Mouse (Mus musculus): Measurements from ENCODE around the gene Zswim1. TPM values are rescaled to one million over a fixed set of nuclear protein-coding genes. Genes with fewer than 3 reads are reported as not detected.
A peak's percentile ranks its signal among the peaks of the same experiment; 100 is the strongest.

Gene Zswim1
- polyA plus RNA-seq, 2 experiments = 2.0 to 4.6 TPM

DNA sequence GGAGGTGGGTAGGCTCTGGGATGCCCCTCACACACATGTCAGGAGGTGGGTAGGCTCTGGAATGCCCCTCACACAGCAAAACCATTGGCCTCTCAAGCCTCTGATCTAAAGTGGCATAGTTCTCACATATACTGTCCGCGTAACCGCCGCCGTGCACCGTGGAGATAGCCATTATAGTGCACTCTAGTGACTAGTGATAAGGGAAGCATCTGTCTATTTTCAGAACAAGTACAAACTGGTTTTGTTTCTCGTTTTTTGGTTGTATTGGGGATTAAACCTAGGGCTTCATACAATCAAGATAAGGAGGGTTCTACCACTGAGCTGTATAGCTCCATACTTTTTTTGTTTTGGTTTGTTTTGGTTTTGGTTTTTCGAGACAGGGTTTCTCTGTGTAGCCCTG, 6.7 kb upstream of the Zswim1 start:
- ATAC-seq (ENCODE audit: insufficient read depth) = peak; percentile 79
- WGBS (ENCODE audit: insufficient replicate concordance) = 46% methylated on average over 8 of the region's 8 CpGs
- TF ChIP-seq CTCF (IDR thresholded peaks at IDR 0.05; ENCODE audit: low read depth) = no peak
- TF ChIP-seq EP300 (IDR thresholded peaks at IDR 0.05; ENCODE audit: low read depth) = peak; percentile 73

DNA sequence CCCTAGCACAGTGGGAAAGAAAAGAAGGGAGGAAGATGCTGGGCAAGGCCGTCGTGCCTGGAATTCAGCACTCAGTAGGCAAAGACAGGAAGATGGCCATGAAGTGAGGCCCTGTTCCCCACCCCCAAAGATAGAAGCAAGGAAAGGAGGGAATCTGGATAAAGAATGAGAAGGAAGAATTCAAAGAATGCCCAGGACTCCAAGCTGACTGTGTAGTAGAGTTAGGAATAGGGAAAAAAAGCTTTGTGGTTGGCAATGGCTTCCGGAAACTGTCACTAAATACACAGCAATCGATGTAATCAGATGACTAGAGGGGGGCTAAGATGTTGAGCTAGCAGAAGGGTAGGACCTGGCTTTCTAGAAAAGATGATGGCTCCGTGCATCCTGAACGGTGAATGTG, 5.3 kb upstream of the Zswim1 start:
- Histone ChIP-seq H3K4me1 (replicated peaks; ENCODE audit: control insufficient read depth in 2 of 2, insufficient read depth in 2 of 2, low read length in 1 of 2) (peaks cover 13 to 17% of the 10 kb centered on the region in 2 experiments), H3K9ac (replicated peaks) (no peak overlapping the region), H3K4me2 (ENCODE audit: low read depth) (no peak overlapping the region), H3K9me3 (ENCODE audit: control insufficient read depth, low read length) (no peaks in the 10 kb centered on the region), H3K36me3 (replicated peaks; ENCODE audit: control insufficient read depth, insufficient read depth, low read depth) (0 out of 2 replicates have a peak, but pooled peaks cover 2% of the 10 kb centered on the region), H3K27me3 (ENCODE audit: control insufficient read depth, insufficient read depth, low read length) (no peaks in the 10 kb centered on the region), H3K4me3 (ENCODE audit: insufficient read depth in 1 of 2, low read depth in 2 of 2, low read length in 2 of 2) (no peak overlapping the region), H3K27ac (no peak overlapping the region)
- WGBS (ENCODE audit: insufficient replicate concordance) = 77% methylated on average over 6 of the region's 6 CpGs
- ATAC-seq (ENCODE audit: insufficient read depth) = no peak
- no peak for DNase-seq (ENCODE audit: low read depth in 3 of 3, low spot score in 3 of 3)
- TF ChIP-seq CTCF (IDR thresholded peaks at IDR 0.05; ENCODE audit: low read depth) (no peak), EP300 (IDR thresholded peaks at IDR 0.05; ENCODE audit: low read depth) (no peak)

More for the DNA sequence above, 6.7 kb upstream of the Zswim1 start:
- H3K9me3 ChIP-seq (ENCODE audit: control insufficient read depth, low read length) = no peaks in the 10 kb centered on the region
- H3K9ac ChIP-seq (replicated peaks) = peak overlapping the region; percentile 32; the same call in 1 of the 2 replicates
- H3K4me3 ChIP-seq (ENCODE audit: insufficient read depth in 1 of 2, low read depth in 2 of 2, low read length in 2 of 2) = no peak overlapping the region
- no peak for DNase-seq (ENCODE audit: low read depth in 3 of 3, low spot score in 3 of 3)
- H3K4me1 ChIP-seq (replicated peaks; ENCODE audit: control insufficient read depth in 2 of 2, insufficient read depth in 2 of 2, low read length in 1 of 2) = peaks cover 11 to 15% of the 10 kb centered on the region in 2 experiments
- 0 out of 2 replicates have a peak, but pooled peaks cover 2% of the 10 kb centered on the region for H3K36me3 ChIP-seq (replicated peaks; ENCODE audit: control insufficient read depth, insufficient read depth, low read depth)
- H3K27ac ChIP-seq = peak overlapping the region; percentile 56
- H3K27me3 ChIP-seq (ENCODE audit: control insufficient read depth, insufficient read depth, low read length) = no peaks in the 10 kb centered on the region
- H3K4me2 ChIP-seq (ENCODE audit: low read depth) = peak overlapping the region; percentile 33

DNA sequence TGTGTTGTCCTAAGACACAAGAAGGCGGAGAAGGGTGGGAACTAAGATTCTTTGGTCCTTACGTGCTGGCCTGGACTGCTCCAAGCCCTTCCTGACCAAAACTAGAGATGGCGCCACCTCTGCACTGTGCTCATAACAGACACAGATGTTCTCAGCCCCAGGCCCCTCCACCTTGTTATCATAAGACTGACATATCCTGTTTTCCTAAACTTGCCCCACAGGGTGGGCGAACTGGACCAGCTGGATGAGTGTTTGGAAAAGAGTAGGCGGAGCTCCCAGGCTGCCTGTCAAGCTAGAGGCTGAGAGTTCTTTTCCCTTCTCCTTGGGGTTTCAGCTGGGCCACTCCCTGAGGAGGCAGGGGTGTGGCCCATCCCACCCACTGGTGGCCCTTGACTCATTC, 4.8 kb upstream of the Zswim1 start:
- Histone ChIP-seq H3K9ac (replicated peaks) (no peak overlapping the region), H3K36me3 (replicated peaks; ENCODE audit: control insufficient read depth, insufficient read depth, low read depth) (0 out of 2 replicates have a peak, but pooled peaks cover 2% of the 10 kb centered on the region), H3K9me3 (ENCODE audit: control insufficient read depth, low read length) (no peaks in the 10 kb centered on the region), H3K27ac (no peak overlapping the region), H3K27me3 (ENCODE audit: control insufficient read depth, insufficient read depth, low read length) (no peaks in the 10 kb centered on the region), H3K4me3 (ENCODE audit: insufficient read depth in 1 of 2, low read depth in 2 of 2, low read length in 2 of 2) (no peak overlapping the region), H3K4me1 (replicated peaks; ENCODE audit: control insufficient read depth in 2 of 2, insufficient read depth in 2 of 2, low read length in 1 of 2) (peaks cover 16 to 20% of the 10 kb centered on the region in 2 experiments), H3K4me2 (ENCODE audit: low read depth) (no peak overlapping the region)
- ATAC-seq (ENCODE audit: insufficient read depth) (no peak), DNase-seq (ENCODE audit: low read depth in 3 of 3, low spot score in 3 of 3) (no peak)
- WGBS (ENCODE audit: insufficient replicate concordance) = 67% methylated on average over 5 of the region's 5 CpGs
- no peak for TF ChIP-seq EP300 (IDR thresholded peaks at IDR 0.05; ENCODE audit: low read depth)
- TF ChIP-seq CTCF (IDR thresholded peaks at IDR 0.05; ENCODE audit: low read depth) = peak; percentile 21; the same call in 1 of the 2 replicates

DNA sequence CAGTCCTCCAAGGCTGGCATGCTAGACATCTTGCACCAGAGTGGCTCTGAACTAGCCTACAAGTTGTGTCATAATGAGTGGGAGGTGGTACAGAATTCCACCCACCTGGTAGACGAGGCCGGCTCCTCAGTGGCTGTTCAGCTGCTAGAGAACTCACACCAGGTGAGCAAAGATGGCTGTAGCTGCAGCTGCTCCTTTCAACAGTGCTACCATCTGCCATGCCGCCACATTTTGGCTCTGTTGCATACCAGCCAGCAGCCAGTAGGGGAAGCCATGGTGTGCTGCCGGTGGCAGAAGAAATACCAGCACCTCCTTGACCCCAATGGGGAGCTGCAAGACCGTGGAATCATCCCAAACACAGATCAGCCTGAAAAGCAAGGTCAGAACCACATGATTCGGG, 1.4 kb upstream of the Zswim1 start:
- no peak overlapping the region for H3K9ac ChIP-seq (replicated peaks)
- H3K36me3 ChIP-seq (replicated peaks; ENCODE audit: control insufficient read depth, insufficient read depth, low read depth) = peaks cover 7% of the 10 kb centered on the region
- no peak overlapping the region for H3K27ac ChIP-seq
- peaks cover 10 to 16% of the 10 kb centered on the region in 2 experiments for H3K4me1 ChIP-seq (replicated peaks; ENCODE audit: control insufficient read depth in 2 of 2, insufficient read depth in 2 of 2, low read length in 1 of 2)
- ATAC-seq (ENCODE audit: insufficient read depth) (no peak), DNase-seq (ENCODE audit: low read depth in 3 of 3, low spot score in 3 of 3) (no peak)
- H3K27me3 ChIP-seq (ENCODE audit: control insufficient read depth, insufficient read depth, low read length) = no peaks in the 10 kb centered on the region
- H3K4me2 ChIP-seq (ENCODE audit: low read depth) = no peak overlapping the region
- H3K4me3 ChIP-seq (ENCODE audit: insufficient read depth in 1 of 2, low read depth in 2 of 2, low read length in 2 of 2) = no peak overlapping the region
- H3K9me3 ChIP-seq (ENCODE audit: control insufficient read depth, low read length) = no peaks in the 10 kb centered on the region
- WGBS (ENCODE audit: insufficient replicate concordance) = 83% methylated on average over 6 of the region's 6 CpGs
- TF ChIP-seq EP300 (IDR thresholded peaks at IDR 0.05; ENCODE audit: low read depth) (no peak), CTCF (IDR thresholded peaks at IDR 0.05; ENCODE audit: low read depth) (no peak)

DNA sequence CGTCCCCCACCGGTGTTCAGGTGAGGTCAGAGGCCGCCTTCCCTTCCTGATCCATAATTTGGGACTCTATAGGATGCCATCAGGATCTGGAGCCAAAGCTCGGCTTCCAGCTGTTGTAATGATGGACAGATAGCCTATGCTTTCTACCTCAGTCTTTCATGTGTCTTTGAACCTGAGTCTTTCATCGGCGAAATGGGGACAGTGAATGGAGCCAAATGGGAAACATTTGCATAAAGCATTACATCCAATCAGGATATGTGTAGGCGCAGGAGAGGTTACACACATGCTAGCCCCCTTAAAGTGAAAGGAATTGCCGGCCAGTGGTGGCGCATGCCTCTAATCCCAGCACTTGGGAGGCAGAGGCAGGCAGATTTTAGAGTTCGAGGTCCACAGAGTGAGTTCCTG, 697 bp downstream of the Zswim1 start:
- H3K4me3 ChIP-seq (ENCODE audit: insufficient read depth in 1 of 2, low read depth in 2 of 2, low read length in 2 of 2) = peak overlapping the region; percentile 58 to 78
- under 1% methylated on average over 10 of the region's 10 CpGs for WGBS (ENCODE audit: insufficient replicate concordance)
- H3K36me3 ChIP-seq (replicated peaks; ENCODE audit: control insufficient read depth, insufficient read depth, low read depth) = peaks cover 7% of the 10 kb centered on the region
- H3K9me3 ChIP-seq (ENCODE audit: control insufficient read depth, low read length) = no peaks in the 10 kb centered on the region
- peak overlapping the region; percentile 61 for H3K9ac ChIP-seq (replicated peaks)
- DNase-seq (ENCODE audit: low read depth in 3 of 3, low spot score in 3 of 3) = peak in 2 of 3 experiments; percentile 32 to 52
- peak overlapping the region; percentile 68 for H3K4me2 ChIP-seq (ENCODE audit: low read depth)
- peak; percentile 47 for TF ChIP-seq CTCF (IDR thresholded peaks at IDR 0.05; ENCODE audit: low read depth)
- no peak for TF ChIP-seq EP300 (IDR thresholded peaks at IDR 0.05; ENCODE audit: low read depth)
- H3K4me1 ChIP-seq (replicated peaks; ENCODE audit: control insufficient read depth in 2 of 2, insufficient read depth in 2 of 2, low read length in 1 of 2) = peaks cover 5 to 8% of the 10 kb centered on the region in 2 experiments
- peak; percentile 59 for ATAC-seq (ENCODE audit: insufficient read depth)
- H3K27ac ChIP-seq = peak overlapping the region; percentile 9
- no peaks in the 10 kb centered on the region for H3K27me3 ChIP-seq (ENCODE audit: control insufficient read depth, insufficient read depth, low read length)
